Mouse (Mus musculus) liver, postnatal 0 days (tissue): ENCODE results near the gene Vipas39.

ENCODE experiments used
- CTCF ChIP-seq: sonication (generic); IDR thresholded peaks from 2 replicates; pipeline ENCODE4 v1.5.1; 2016; ENCODE audit warnings: antibody characterized with exemption, low read depth
- EP300 ChIP-seq: IDR thresholded peaks from 2 replicates; pipeline ENCODE4 v1.6.1; 2016; ENCODE audit warnings: antibody characterized with exemption, low read depth, mild to moderate bottlenecking

- TF ChIP-seq EP300 = peak; percentile 72; the same call in 1 of the 2 replicates
- TF ChIP-seq CTCF = peak; percentile 60
These were observed at the start of gene Vipas39, which contains the start of gene Ahsa1 for GRCm38 (mm10) chr12:87266108-87266826.
